Mouse (Mus musculus) erythroblast, embryonic 14.5 days (primary cell): Measurements from ENCODE around the gene Sema5b. TPM values are rescaled to one million over a fixed set of nuclear protein-coding genes. Genes with fewer than 3 reads are reported as not detected.

Experiments used
- H3K27me3 ChIP-seq: 2 replicates; pipeline ENCODE4 v1.6.1; 2012; ENCODE audit warnings: inconsistent platforms; ENCODE audit not compliant: control insufficient read depth
- H3K36me3 ChIP-seq: 2 replicates; pipeline ENCODE4 v1.6.1; 2012; ENCODE audit warnings: mild to moderate bottlenecking, inconsistent platforms; ENCODE audit not compliant: control insufficient read depth
- H3K4me1 ChIP-seq: 2 replicates; pipeline ENCODE4 v1.6.1; 2012; ENCODE audit warnings: inconsistent platforms; ENCODE audit not compliant: control insufficient read depth
- H3K4me3 ChIP-seq: replicated peaks from 2 replicates; pipeline ENCODE3; 2012; ENCODE audit warnings: moderate library complexity, mild to moderate bottlenecking, inconsistent platforms
- H3K9me3 ChIP-seq: 2 replicates; pipeline ENCODE4 v1.6.1; 2012; ENCODE audit warnings: low read length, inconsistent platforms, mixed read lengths; ENCODE audit not compliant: control insufficient read depth
- GATA1 ChIP-seq: IDR thresholded peaks from 2 replicates; pipeline ENCODE4 v1.6.1; 2012; ENCODE audit warnings: low read length, inconsistent platforms, mixed read lengths
- TAL1 ChIP-seq: IDR thresholded peaks from 3 replicates; pipeline ENCODE4 v1.6.1; 2012; ENCODE audit warnings: low read length, inconsistent platforms, mixed read lengths
- polyA plus RNA-seq: library from polyadenylated mRNA; stranded (reverse); fragments of >175 nt; gene quantifications from 2 replicates; pipeline ENCODE4 v1.2.3, GENCODE M21; 2012

The Sema5b gene
- polyA plus RNA-seq = 0.02 TPM in 1 of 2 replicates, not detected in the other

- TF ChIP-seq TAL1 (no peak), GATA1 (no peak)
- Histone ChIP-seq H3K4me1 (no peaks in the 10 kb centered on the region), H3K36me3 (no peaks in the 10 kb centered on the region), H3K9me3 (no peaks in the 10 kb centered on the region), H3K27me3 (peaks cover 75% of the 10 kb centered on the region), H3K4me3 (no peak within 1 kb of the TSS)
These were observed at the start of gene Sema5b for GRCm38 (mm10) chr16:35541117-35541641. TSS of gene Sema5b (plus strand) at chr16:35541145.

- no peaks in the 10 kb centered on the region for H3K36me3 ChIP-seq
- TF ChIP-seq GATA1 (no peak), TAL1 (no peak)
- H3K4me3 ChIP-seq = no peak overlapping the region
- H3K27me3 ChIP-seq = no peaks in the 10 kb centered on the region
- peaks cover 12% of the 10 kb centered on the region for H3K9me3 ChIP-seq
- H3K4me1 ChIP-seq = no peaks in the 10 kb centered on the region
These were observed 40.6 kb upstream of the Sema5b start for GRCm38 (mm10) chr16:35500342-35500741.

GRCm38 (mm10) chr16:35501106-35501760 lies 39.7 kb upstream of the Sema5b start:
- TF ChIP-seq GATA1 = no peak
- no peak for TF ChIP-seq TAL1
- Histone ChIP-seq H3K27me3 (no peaks in the 10 kb centered on the region), H3K4me1 (no peaks in the 10 kb centered on the region), H3K4me3 (no peak overlapping the region), H3K9me3 (peaks cover 12% of the 10 kb centered on the region), H3K36me3 (no peaks in the 10 kb centered on the region)

- no peak for TF ChIP-seq GATA1
- no peak for TF ChIP-seq TAL1
- no peaks in the 10 kb centered on the region for H3K36me3 ChIP-seq
These were observed 38.5 kb upstream of the Sema5b start for GRCm38 (mm10) chr16:35502456-35502855.

GRCm38 (mm10) chr16:35504266-35504665 lies 36.7 kb upstream of the Sema5b start:
- Histone ChIP-seq H3K36me3 (no peaks in the 10 kb centered on the region), H3K4me1 (no peaks in the 10 kb centered on the region), H3K27me3 (no peaks in the 10 kb centered on the region), H3K4me3 (no peak overlapping the region), H3K9me3 (peaks cover 12% of the 10 kb centered on the region)
- no peak for TF ChIP-seq TAL1
- TF ChIP-seq GATA1 = no peak

More at GRCm38 (mm10) chr16:35502456-35502855, 38.5 kb upstream of the Sema5b start:
- H3K9me3 ChIP-seq = peaks cover 12% of the 10 kb centered on the region
- H3K27me3 ChIP-seq = no peaks in the 10 kb centered on the region
- H3K4me3 ChIP-seq = no peak overlapping the region
- H3K4me1 ChIP-seq = no peaks in the 10 kb centered on the region

GRCm38 (mm10) chr16:35505786-35506185 lies 35.2 kb upstream of the Sema5b start:
- H3K4me3 ChIP-seq = no peak overlapping the region
- H3K27me3 ChIP-seq = no peaks in the 10 kb centered on the region
- peaks cover 4% of the 10 kb centered on the region for H3K9me3 ChIP-seq
- TF ChIP-seq GATA1 (no peak), TAL1 (no peak)
- H3K36me3 ChIP-seq = no peaks in the 10 kb centered on the region
- no peaks in the 10 kb centered on the region for H3K4me1 ChIP-seq

- H3K36me3 ChIP-seq = no peaks in the 10 kb centered on the region
- peaks cover 7% of the 10 kb centered on the region for H3K9me3 ChIP-seq
- no peaks in the 10 kb centered on the region for H3K4me1 ChIP-seq
- no peak overlapping the region for H3K4me3 ChIP-seq
- TF ChIP-seq GATA1 = no peak
- TF ChIP-seq TAL1 = no peak
- no peaks in the 10 kb centered on the region for H3K27me3 ChIP-seq
These were observed 32.4 kb upstream of the Sema5b start for GRCm38 (mm10) chr16:35508581-35508980.

- TF ChIP-seq TAL1 (no peak), GATA1 (no peak)
- no peaks in the 10 kb centered on the region for H3K36me3 ChIP-seq
- no peak overlapping the region for H3K4me3 ChIP-seq
- no peaks in the 10 kb centered on the region for H3K4me1 ChIP-seq
- H3K27me3 ChIP-seq = no peaks in the 10 kb centered on the region
- H3K9me3 ChIP-seq = peaks cover 7% of the 10 kb centered on the region
These were observed 31.4 kb upstream of the Sema5b start for GRCm38 (mm10) chr16:35509331-35510070.

GRCm38 (mm10) chr16:35515977-35516612 lies 24.9 kb upstream of the Sema5b start:
- Histone ChIP-seq H3K4me3 (no peak overlapping the region), H3K36me3 (no peaks in the 10 kb centered on the region), H3K27me3 (peaks cover 4% of the 10 kb centered on the region), H3K9me3 (peaks cover 7% of the 10 kb centered on the region), H3K4me1 (no peaks in the 10 kb centered on the region)
- no peak for TF ChIP-seq GATA1
- TF ChIP-seq TAL1 = no peak
